Mouse (Mus musculus) heart, adult 2 months (tissue): ENCODE measurements at regions not wholly inside any gene's neighbourhood (a gene's known extent, or its start where the extent isn't known, plus 50 kb on each side); places are given as distances from the start of the nearest gene placed in this dataset.

Experiments
- CTCF ChIP-seq: fragments of 200-600 bp; IDR thresholded peaks from 2 replicates; pipeline ENCODE4 v1.8.1; 2022; ENCODE audit warnings: antibody characterized with exemption, mild to moderate bottlenecking, moderate library complexity
- EP300 ChIP-seq: fragments of 200-500 bp; IDR thresholded peaks from 2 replicates; pipeline ENCODE4 v1.6.1; 2011; ENCODE audit warnings: low read depth, low read length, control low read depth; ENCODE audit not compliant: insufficient read depth
- POLR2A ChIP-seq: fragments of 200-500 bp; IDR thresholded peaks from 2 replicates; pipeline ENCODE4 v1.6.1; 2011; ENCODE audit warnings: mild to moderate bottlenecking, low read depth, low read length, control low read depth; ENCODE audit not compliant: insufficient read depth

DNA sequence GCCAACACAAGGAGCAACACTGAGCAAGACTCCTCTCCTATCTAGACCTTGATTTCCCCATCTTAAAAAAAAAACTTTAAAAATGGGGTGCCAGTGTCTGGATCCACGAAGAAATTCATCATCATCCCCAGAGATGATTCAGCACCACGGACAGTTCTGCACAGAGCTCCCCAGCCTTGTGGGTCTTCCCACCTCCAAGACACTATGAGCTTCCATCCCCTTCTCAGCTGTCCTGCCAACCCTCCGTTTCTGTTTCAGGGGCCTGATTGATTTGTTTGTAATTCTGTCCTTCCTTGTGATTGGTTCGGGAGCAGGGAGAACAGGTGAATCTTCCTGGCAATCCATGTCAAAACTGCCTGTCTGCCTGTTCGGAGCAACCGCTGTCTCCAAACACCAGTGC, 253.3 kb downstream of the Gm26897 start:
- TF ChIP-seq CTCF (no peak), POLR2A (no peak), EP300 (no peak)
